Mouse (Mus musculus) splenic B cell, adult 2 months (primary cell): Measurements from ENCODE around the gene Trappc3.

Experiments
- DNase-seq: peaks from one replicate; pipeline ENCODE4 v3.0.0-alpha.2; 2011; ENCODE audit warnings: low read depth, low spot score
- H3K27me3 ChIP-seq: 2 replicates; pipeline ENCODE4 v1.6.1; 2012; ENCODE audit warnings: mild to moderate bottlenecking, low read length, moderate library complexity, mixed read lengths; ENCODE audit not compliant: control insufficient read depth, poor library complexity, insufficient read depth, severe bottlenecking
- H3K36me3 ChIP-seq: 2 replicates; pipeline ENCODE4 v1.6.1; 2012; ENCODE audit warnings: mild to moderate bottlenecking, low read length, moderate library complexity, mixed read lengths; ENCODE audit not compliant: control insufficient read depth, poor library complexity, insufficient read depth, severe bottlenecking

The Trappc3 gene

DNA sequence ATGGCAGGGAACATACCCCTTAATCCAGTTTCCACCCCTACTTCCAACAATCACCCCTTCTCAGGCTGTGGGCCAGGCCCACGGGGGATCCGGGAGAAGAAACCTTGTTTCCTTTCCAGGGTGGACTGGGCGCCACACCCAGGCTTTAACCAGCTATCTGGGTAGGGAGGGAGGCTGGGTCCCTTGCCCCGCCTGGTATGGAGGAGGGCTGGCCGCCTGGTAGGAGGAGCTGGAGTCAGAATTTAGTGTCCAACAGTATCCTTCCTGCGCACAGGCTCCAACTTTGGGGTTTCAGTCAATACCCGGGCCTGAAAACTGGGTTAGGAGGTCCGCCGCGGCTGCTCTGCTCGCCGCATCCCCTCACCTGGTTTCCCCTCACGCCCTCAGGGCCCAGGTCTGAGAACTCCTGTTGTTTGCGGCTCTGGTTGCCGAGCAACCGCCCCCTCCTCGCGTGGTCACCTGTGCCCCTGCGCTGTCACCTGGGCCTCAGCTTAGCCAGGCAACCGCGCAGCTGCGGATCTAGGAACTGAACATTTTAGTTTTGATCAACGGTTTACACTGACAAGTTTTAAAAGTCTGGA lies 63.2 kb downstream of the Trappc3 start, which contains the start of gene Tekt2:
Gene Tekt2, minus strand, starts transcription at position 408 of the 581 bp plus-strand sequence.
- Histone ChIP-seq H3K27me3 (no peaks in the 10 kb centered on the region), H3K36me3 (no peaks in the 10 kb centered on the region)
- no peak for DNase-seq
